Mouse (Mus musculus): ENCODE results near the gene Disc1. TPM values are rescaled to one million over a fixed set of nuclear protein-coding genes. Genes with fewer than 3 reads are reported as not detected.

Disc1 gene
- polyA plus RNA-seq, 1 experiment from 2014 or later, result 0.83 TPM

GRCm38 (mm10) chr8:125279156-125279555, 225.2 kb downstream of the Disc1 start:
- DNase-seq (ENCODE audit: low spot score) (no peak), ATAC-seq (replicated peaks; ENCODE audit: low FRiP score, low read depth) (no peak)
- no peak for TF ChIP-seq CTCF (IDR thresholded peaks at IDR 0.05; ENCODE audit: low read depth)
- Histone ChIP-seq H3K9ac (ENCODE audit: low read depth, low read length) (no peak overlapping the region), H3K36me3 (ENCODE audit: insufficient read depth, low read length) (no peaks in the 10 kb centered on the region), H3K4me2 (ENCODE audit: low read length) (no peak overlapping the region), H3K27ac (no peak overlapping the region), H3K27me3 (ENCODE audit: insufficient read depth, low read length) (no peaks in the 10 kb centered on the region), H3K4me3 (replicated peaks; ENCODE audit: low read depth, low read length) (no peak overlapping the region), H3K4me1 (replicated peaks; ENCODE audit: insufficient read depth, low read length) (0 out of 2 replicates have a peak, but pooled peaks cover 9% of the 10 kb centered on the region), H3K9me3 (replicated peaks; ENCODE audit: low read length) (peaks cover 3% of the 10 kb centered on the region)
- WGBS, result 91% methylated on average over 2 of the region's 2 CpGs

GRCm38 (mm10) chr8:125279892-125280291, 225.9 kb downstream of the Disc1 start:
- DNase-seq (ENCODE audit: low spot score), result no peak
- no peak overlapping the region for H3K27ac ChIP-seq
- no peak overlapping the region for H3K9ac ChIP-seq (ENCODE audit: low read depth, low read length)
- no peaks in the 10 kb centered on the region for H3K27me3 ChIP-seq (ENCODE audit: insufficient read depth, low read length)
- H3K36me3 ChIP-seq (ENCODE audit: insufficient read depth, low read length), result no peaks in the 10 kb centered on the region
- H3K9me3 ChIP-seq (replicated peaks; ENCODE audit: low read length), result peaks cover 3% of the 10 kb centered on the region
- no peak overlapping the region for H3K4me2 ChIP-seq (ENCODE audit: low read length)
- WGBS, result 86% methylated on average over 4 of the region's 4 CpGs
- 0 out of 2 replicates have a peak, but pooled peaks cover 9% of the 10 kb centered on the region for H3K4me1 ChIP-seq (replicated peaks; ENCODE audit: insufficient read depth, low read length)
- no peak overlapping the region for H3K4me3 ChIP-seq (replicated peaks; ENCODE audit: low read depth, low read length)
- TF ChIP-seq CTCF (IDR thresholded peaks at IDR 0.05; ENCODE audit: low read depth), result no peak
- ATAC-seq (replicated peaks; ENCODE audit: low FRiP score, low read depth), result no peak

- TF ChIP-seq CTCF (IDR thresholded peaks at IDR 0.05; ENCODE audit: low read depth), result no peak
- Histone ChIP-seq H3K27ac (no peak overlapping the region), H3K4me3 (replicated peaks; ENCODE audit: low read depth, low read length) (no peak overlapping the region), H3K9me3 (replicated peaks; ENCODE audit: low read length) (no peaks in the 10 kb centered on the region), H3K4me1 (replicated peaks; ENCODE audit: insufficient read depth, low read length) (0 out of 2 replicates have a peak, but pooled peaks cover 9% of the 10 kb centered on the region), H3K27me3 (ENCODE audit: insufficient read depth, low read length) (no peaks in the 10 kb centered on the region), H3K9ac (ENCODE audit: low read depth, low read length) (no peak overlapping the region), H3K4me2 (ENCODE audit: low read length) (no peak overlapping the region), H3K36me3 (ENCODE audit: insufficient read depth, low read length) (no peaks in the 10 kb centered on the region)
- DNase-seq (ENCODE audit: low spot score) (peak; percentile 65), ATAC-seq (replicated peaks; ENCODE audit: low FRiP score, low read depth) (no peak)
- WGBS, result 18% methylated on average over 7 of the region's 7 CpGs
Measured at GRCm38 (mm10) chr8:125282531-125282930, 228.5 kb downstream of the Disc1 start.

GRCm38 (mm10) chr8:125283542-125283941, 229.5 kb downstream of the Disc1 start:
- 76% methylated on average over 6 of the region's 6 CpGs for WGBS
- peaks cover 13% of the 10 kb centered on the region; the same call in 1 of the 2 replicates for H3K4me1 ChIP-seq (replicated peaks; ENCODE audit: insufficient read depth, low read length)
- ATAC-seq (replicated peaks; ENCODE audit: low FRiP score, low read depth) (no peak), DNase-seq (ENCODE audit: low spot score) (no peak)
- H3K4me2 ChIP-seq (ENCODE audit: low read length), result no peak overlapping the region
- no peaks in the 10 kb centered on the region for H3K36me3 ChIP-seq (ENCODE audit: insufficient read depth, low read length)
- H3K9ac ChIP-seq (ENCODE audit: low read depth, low read length), result no peak overlapping the region
- no peaks in the 10 kb centered on the region for H3K9me3 ChIP-seq (replicated peaks; ENCODE audit: low read length)
- H3K4me3 ChIP-seq (replicated peaks; ENCODE audit: low read depth, low read length), result no peak overlapping the region
- H3K27ac ChIP-seq, result no peak overlapping the region
- H3K27me3 ChIP-seq (ENCODE audit: insufficient read depth, low read length), result no peaks in the 10 kb centered on the region
- TF ChIP-seq CTCF (IDR thresholded peaks at IDR 0.05; ENCODE audit: low read depth), result no peak

GRCm38 (mm10) chr8:125284875-125285274, 230.9 kb downstream of the Disc1 start:
- ATAC-seq (replicated peaks; ENCODE audit: low FRiP score, low read depth) (no peak), DNase-seq (ENCODE audit: low spot score) (no peak)
- H3K9ac ChIP-seq (ENCODE audit: low read depth, low read length), result no peak overlapping the region
- H3K27ac ChIP-seq, result no peak overlapping the region
- H3K9me3 ChIP-seq (replicated peaks; ENCODE audit: low read length), result no peaks in the 10 kb centered on the region
- H3K27me3 ChIP-seq (ENCODE audit: insufficient read depth, low read length), result no peaks in the 10 kb centered on the region
- no peak for TF ChIP-seq CTCF (IDR thresholded peaks at IDR 0.05; ENCODE audit: low read depth)
- H3K4me1 ChIP-seq (replicated peaks; ENCODE audit: insufficient read depth, low read length), result peaks cover 16% of the 10 kb centered on the region; the same call in 1 of the 2 replicates
- WGBS, result 61% methylated on average over 4 of the region's 4 CpGs
- H3K4me3 ChIP-seq (replicated peaks; ENCODE audit: low read depth, low read length), result no peak overlapping the region
- no peak overlapping the region for H3K4me2 ChIP-seq (ENCODE audit: low read length)
- H3K36me3 ChIP-seq (ENCODE audit: insufficient read depth, low read length), result no peaks in the 10 kb centered on the region

GRCm38 (mm10) chr8:125285391-125285790, 231.4 kb downstream of the Disc1 start:
- Histone ChIP-seq H3K36me3 (ENCODE audit: insufficient read depth, low read length) (no peaks in the 10 kb centered on the region), H3K27ac (no peak overlapping the region), H3K4me3 (replicated peaks; ENCODE audit: low read depth, low read length) (no peak overlapping the region), H3K4me1 (replicated peaks; ENCODE audit: insufficient read depth, low read length) (peaks cover 16% of the 10 kb centered on the region; the same call in 1 of the 2 replicates), H3K27me3 (ENCODE audit: insufficient read depth, low read length) (no peaks in the 10 kb centered on the region), H3K4me2 (ENCODE audit: low read length) (no peak overlapping the region), H3K9ac (ENCODE audit: low read depth, low read length) (no peak overlapping the region), H3K9me3 (replicated peaks; ENCODE audit: low read length) (no peaks in the 10 kb centered on the region)
- no peak for ATAC-seq (replicated peaks; ENCODE audit: low FRiP score, low read depth)
- DNase-seq (ENCODE audit: low spot score), result no peak
- 81% methylated on average over 8 of the region's 8 CpGs for WGBS
- no peak for TF ChIP-seq CTCF (IDR thresholded peaks at IDR 0.05; ENCODE audit: low read depth)

Measured in kidney, postnatal 0 days (tissue).